Mouse (Mus musculus) right cerebral cortex, postnatal 10 days (tissue): ENCODE measurements at regions not wholly inside any gene's neighbourhood (a gene's known extent, or its start where the extent isn't known, plus 50 kb on each side); places are given as distances from the start of the nearest gene placed in this dataset.
A peak's percentile ranks its signal among the peaks of the same experiment; 100 is the strongest.

Experiments used
- DNase-seq, 2 experiments: peaks; one replicate each; pipeline ENCODE4 v3.0.0; 2021; ENCODE audit warnings: low spot score in 2 of 2

GRCm38 (mm10) chr6:108606231-108606630, 54.2 kb upstream of the Bhlhe40 start:
- DNase-seq: peak; percentile 65 to 73

- DNase-seq: no peak
Observed at GRCm38 (mm10) chr6:108608308-108608707, 52.1 kb upstream of the Bhlhe40 start.
